Mouse (Mus musculus) embryonic facial prominence, embryonic 15.5 days (tissue): Measurements from ENCODE around the gene Cadps. TPM values are rescaled to one million over a fixed set of nuclear protein-coding genes. Genes with fewer than 3 reads are reported as not detected.

Experiments used
- ATAC-seq: fragments of 200-750 bp; cut with Nextera tagmentation; 2 replicates; pipeline ENCODE4 v1.8.0; 2017; ENCODE audit warnings: low read depth, moderate TSS enrichment; ENCODE audit not compliant: insufficient number of reproducible peaks, low FRiP score, low TSS enrichment
- H3K27ac ChIP-seq: fragments of 300-500 bp; sonication (generic); replicated peaks from 2 replicates; pipeline ENCODE4 v1.5.1; 2015; ENCODE audit warnings: mild to moderate bottlenecking, inconsistent platforms
- H3K27me3 ChIP-seq: fragments of 300-500 bp; sonication (generic); 2 replicates; pipeline ENCODE4 v1.6.1; 2015; ENCODE audit warnings: inconsistent platforms
- H3K36me3 ChIP-seq: fragments of 300-500 bp; sonication (generic); 2 replicates; pipeline ENCODE4 v1.6.1; 2015; ENCODE audit warnings: mild to moderate bottlenecking, inconsistent platforms
- H3K4me1 ChIP-seq: fragments of 300-500 bp; sonication (generic); 2 replicates; pipeline ENCODE4 v1.6.1; 2015; ENCODE audit warnings: inconsistent platforms
- H3K4me2 ChIP-seq: fragments of 300-500 bp; sonication (generic); replicated peaks from 2 replicates; pipeline ENCODE4 v1.6.1; 2015; ENCODE audit warnings: mild to moderate bottlenecking, inconsistent platforms
- H3K4me3 ChIP-seq: fragments of 300-500 bp; sonication (generic); replicated peaks from 2 replicates; pipeline ENCODE4 v1.5.1; 2015; ENCODE audit warnings: mild to moderate bottlenecking, inconsistent platforms
- H3K9ac ChIP-seq: fragments of 300-500 bp; sonication (generic); 2 replicates; pipeline ENCODE4 v1.6.1; 2015; ENCODE audit warnings: inconsistent platforms
- H3K9me3 ChIP-seq: fragments of 300-500 bp; sonication (generic); replicated peaks from 2 replicates; pipeline ENCODE4 v1.6.1; 2016; ENCODE audit warnings: inconsistent platforms
- WGBS: fragments of 180-500 bp; shearing (Covaris S2); methylation state at CpG from one replicate; pipeline ENCODE4 v1.1.7; 2015; 5-methylcytosine and 5-hydroxymethylcytosine counted together
- polyA plus RNA-seq: library from polyadenylated mRNA; unstranded; fragments of >200 nt; fragmentation: Nextera tagmentation; extraction: Ambion mirVana; gene quantifications from 2 replicates; pipeline ENCODE4 v1.2.1, GENCODE M21; 2015

Gene Cadps
- polyA plus RNA-seq, 1 experiment from 2014 or later: 1.4 TPM

DNA sequence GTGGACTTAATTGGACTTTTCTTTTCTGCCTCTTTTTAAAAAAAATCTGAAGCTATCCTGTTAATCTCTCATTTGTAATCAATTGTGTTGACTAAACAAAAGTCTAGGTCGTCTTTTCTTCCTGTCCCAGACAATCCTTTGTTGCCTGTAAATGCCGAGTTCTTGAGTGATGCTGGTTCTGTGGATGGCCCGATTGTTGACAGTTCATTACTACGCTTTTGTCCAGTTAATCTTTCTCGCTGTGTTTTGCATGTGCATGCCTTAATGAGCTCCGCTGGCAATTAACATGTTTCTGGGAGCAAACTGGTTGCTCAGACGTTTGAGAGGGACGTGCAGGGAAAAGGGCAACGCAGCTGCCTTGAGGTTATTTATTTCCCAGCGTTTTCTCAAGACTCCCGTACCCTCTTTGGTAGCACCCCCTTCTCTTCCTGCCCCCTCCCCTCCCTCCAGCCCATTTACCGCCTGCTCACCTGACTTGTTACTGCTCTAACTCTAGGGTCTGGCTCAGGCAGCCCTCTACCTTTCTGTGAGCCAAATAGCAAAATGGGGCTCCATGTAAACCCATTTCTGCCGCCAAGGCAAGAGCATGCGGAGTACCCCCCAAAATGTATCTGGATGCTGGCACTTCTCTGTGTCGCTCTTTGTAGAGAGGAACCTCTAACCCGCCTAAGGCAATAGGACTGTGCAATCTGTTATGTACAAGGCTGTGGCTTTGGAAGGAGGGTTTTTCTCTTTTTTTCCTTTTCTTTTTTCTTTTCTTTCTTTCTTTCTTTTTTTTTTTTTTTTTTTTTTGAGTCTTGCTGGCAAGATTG lies 484.7 kb downstream of the Cadps start:
- Histone ChIP-seq H3K4me1 (peaks cover 11% of the 10 kb centered on the region), H3K4me3 (no peak overlapping the region), H3K36me3 (no peaks in the 10 kb centered on the region), H3K9ac (no peak overlapping the region), H3K4me2 (no peak overlapping the region), H3K9me3 (no peaks in the 10 kb centered on the region), H3K27ac (no peak overlapping the region), H3K27me3 (peaks cover 82% of the 10 kb centered on the region)
- ATAC-seq: no peak
- WGBS: 4% methylated on average over 16 of the region's 16 CpGs

GRCm38 (mm10) chr14:12337421-12337997 lies 485.4 kb downstream of the Cadps start:
- Histone ChIP-seq H3K36me3 (no peaks in the 10 kb centered on the region), H3K27ac (no peak overlapping the region), H3K4me2 (no peak overlapping the region), H3K9ac (no peak overlapping the region), H3K4me3 (no peak overlapping the region), H3K27me3 (peaks cover 80% of the 10 kb centered on the region), H3K4me1 (peaks cover 11% of the 10 kb centered on the region), H3K9me3 (no peaks in the 10 kb centered on the region)
- WGBS: 9% methylated on average over 8 of the region's 8 CpGs
- no peak for ATAC-seq

DNA sequence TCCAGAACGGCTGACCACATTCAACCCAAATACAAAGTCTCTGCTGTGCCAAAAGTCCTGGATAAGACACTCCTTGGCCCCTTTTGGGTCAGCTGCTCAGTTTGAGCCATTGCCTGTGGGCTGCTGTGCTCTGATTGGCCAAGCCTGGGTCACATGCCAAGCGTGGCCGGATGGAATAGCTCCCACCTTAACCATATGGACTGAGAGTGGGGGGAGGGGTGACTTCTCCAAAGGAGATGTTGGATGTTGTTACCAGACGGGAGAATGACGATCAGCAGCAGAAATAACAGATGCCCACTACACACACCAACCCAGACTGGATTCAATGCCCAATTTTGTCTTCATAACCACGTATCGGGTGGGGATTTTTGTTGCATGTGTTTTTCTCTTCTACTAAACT lies 488.0 kb downstream of the Cadps start:
- Histone ChIP-seq H3K4me1 (no peaks in the 10 kb centered on the region), H3K27me3 (peaks cover 55% of the 10 kb centered on the region), H3K4me3 (no peak overlapping the region), H3K9ac (no peak overlapping the region), H3K4me2 (no peak overlapping the region), H3K36me3 (no peaks in the 10 kb centered on the region), H3K9me3 (no peaks in the 10 kb centered on the region), H3K27ac (no peak overlapping the region)
- WGBS: 37% methylated on average over 7 of the region's 7 CpGs
- ATAC-seq: no peak

- Histone ChIP-seq H3K9ac (no peak overlapping the region), H3K4me1 (no peaks in the 10 kb centered on the region), H3K9me3 (no peaks in the 10 kb centered on the region), H3K36me3 (no peaks in the 10 kb centered on the region), H3K4me3 (no peak overlapping the region), H3K27me3 (peaks cover 45% of the 10 kb centered on the region), H3K4me2 (no peak overlapping the region), H3K27ac (no peak overlapping the region)
- no peak for ATAC-seq
- WGBS: 74% methylated on average over 7 of the region's 7 CpGs
These were observed 489.3 kb downstream of the Cadps start for GRCm38 (mm10) chr14:12333622-12334021.
